In the genomic region with DNA sequence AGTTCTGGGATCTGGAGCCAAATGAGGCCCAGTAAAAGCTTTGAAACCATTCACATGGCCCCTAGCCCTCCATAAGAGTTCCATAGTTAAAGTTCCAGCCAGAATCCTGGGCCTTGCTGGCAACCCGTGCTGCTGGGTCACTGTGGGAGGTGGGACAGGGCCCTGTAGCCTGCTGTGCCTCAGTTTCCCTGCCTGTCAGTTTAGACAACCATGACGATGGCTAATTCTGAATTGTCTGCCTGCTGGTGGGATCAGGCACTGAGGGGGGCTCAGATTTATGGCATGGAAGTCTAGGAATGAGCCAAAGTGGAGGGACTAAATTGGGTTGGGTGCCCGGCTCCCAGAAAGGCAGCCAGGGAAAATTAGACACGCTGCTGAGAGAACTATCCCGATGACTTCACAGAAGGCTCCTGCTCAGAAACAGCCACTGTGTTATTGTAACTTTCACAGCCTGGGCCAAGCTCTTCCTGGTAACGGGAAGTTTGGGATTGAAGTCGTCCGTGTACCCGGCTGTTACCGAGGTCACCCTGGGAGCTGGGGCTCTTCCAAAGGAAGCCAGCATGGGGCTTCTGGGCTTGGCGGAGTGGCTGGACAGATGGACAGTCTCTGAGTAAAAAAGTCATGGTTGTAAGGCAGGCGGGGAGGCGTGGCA, we compare ENCODE assay signal across 9 mouse cellular contexts.
DNase-seq lines count a peak whose midpoint lies in the region; ATAC-seq and TF ChIP-seq lines count a peak whose summit lies in the region.
"Had no signal": no experiment of that assay in that cellular context is flagged by ENCODE, and none has a peak within 500 bp of the region (broad histone marks: within the 10 kb centered on the region; RNA-seq: fewer than 3 reads in every experiment).

No protein-coding gene starts in this region.

- no peak for ATAC-seq in kidney, embryonic 16.5 days (ENCODE audit: low FRiP score, low TSS enrichment)
- peak; percentile 73 for ATAC-seq in midbrain, embryonic 16.5 days

- H3K36me3 ChIP-seq in kidney, embryonic 16.5 days (ENCODE audit: insufficient read depth, low read length) = no peaks in the 10 kb centered on the region
- no peaks in the 10 kb centered on the region for H3K36me3 ChIP-seq in midbrain, embryonic 16.5 days (ENCODE audit: control insufficient read depth, insufficient read depth, low read length)

- H3K9ac ChIP-seq in kidney, embryonic 16.5 days (replicated peaks; ENCODE audit: low read length) = no peak overlapping the region
- H3K9ac ChIP-seq in midbrain, embryonic 16.5 days (ENCODE audit: low read depth, low read length) = no peak overlapping the region

- 61% methylated on average over 13 of the region's 13 CpGs for WGBS in kidney, embryonic 16.5 days
- 12% methylated on average over 13 of the region's 13 CpGs for WGBS in cerebellum, adult 2 months
- 56% methylated on average over 13 of the region's 13 CpGs for WGBS in midbrain, embryonic 16.5 days

- H3K9me3 ChIP-seq in kidney, embryonic 16.5 days (ENCODE audit: low read length) = no peaks in the 10 kb centered on the region
- no peaks in the 10 kb centered on the region for H3K9me3 ChIP-seq in midbrain, embryonic 16.5 days (replicated peaks; ENCODE audit: control insufficient read depth, low read length, poor library complexity, severe bottlenecking)

- DNase-seq in kidney, adult 18-20 months = no peak
- peak; percentile 40 to 60 for DNase-seq in cerebellum, adult 2 months
- no peak for DNase-seq in layer of hippocampus, postnatal 14 days (ENCODE audit: low spot score in 2 of 2)
- no peak for DNase-seq in thymus, postnatal 25 days
- DNase-seq: retina, postnatal 1 day; thymus, adult 2 months had no signal

- no peak for TF ChIP-seq POLR2A in cerebellum, adult 2 months (IDR thresholded peaks at IDR 0.05; ENCODE audit: borderline replicate concordance, insufficient read depth, low read length)
- TF ChIP-seq POLR2A in cortical plate, adult 2 months (IDR thresholded peaks at IDR 0.05; ENCODE audit: extremely low read depth, insufficient read depth, low read length) = no peak

- H3K4me2 ChIP-seq in kidney, embryonic 16.5 days (replicated peaks; ENCODE audit: low read depth, low read length) = no peak overlapping the region
- H3K4me2 ChIP-seq in midbrain, embryonic 16.5 days (ENCODE audit: low read length) = no peak overlapping the region

- H3K27ac ChIP-seq in kidney, embryonic 16.5 days (ENCODE audit: low read length) = peak overlapping the region; percentile 86
- H3K27ac ChIP-seq in cerebellum, adult 2 months (ENCODE audit: insufficient read depth, low read length) = no peak overlapping the region
- H3K27ac ChIP-seq in cortical plate, adult 2 months (ENCODE audit: insufficient read depth, low read length) = peak overlapping the region; percentile 21; the same call in 1 of the 2 replicates
- H3K27ac ChIP-seq in midbrain, embryonic 16.5 days (ENCODE audit: low read length) = no peak overlapping the region

- no peaks in the 10 kb centered on the region for H3K27me3 ChIP-seq in kidney, embryonic 16.5 days (ENCODE audit: insufficient read depth, low read length)
- no peaks in the 10 kb centered on the region for H3K27me3 ChIP-seq in cerebellum, adult 2 months (ENCODE audit: control insufficient read depth, insufficient read depth, low read length)
- H3K27me3 ChIP-seq in midbrain, embryonic 16.5 days (ENCODE audit: control insufficient read depth, insufficient read depth, low read depth, low read length) = no peaks in the 10 kb centered on the region

- H3K4me3 ChIP-seq in kidney, embryonic 16.5 days (ENCODE audit: low read length) = no peak overlapping the region
- no peak overlapping the region for H3K4me3 ChIP-seq in cerebellum, adult 2 months (replicated peaks; ENCODE audit: insufficient read depth, low read depth, low read length)
- no peak overlapping the region for H3K4me3 ChIP-seq in cortical plate, adult 2 months (ENCODE audit: insufficient read depth, low read length)
- no peak overlapping the region for H3K4me3 ChIP-seq in midbrain, embryonic 16.5 days (ENCODE audit: low read depth, low read length)

- peaks cover 26% of the 10 kb centered on the region for H3K4me1 ChIP-seq in kidney, embryonic 16.5 days (ENCODE audit: insufficient read depth, low read length)
- peaks cover 13% of the 10 kb centered on the region for H3K4me1 ChIP-seq in cerebellum, adult 2 months (ENCODE audit: control insufficient read depth, insufficient read depth, low read length)
- H3K4me1 ChIP-seq in cortical plate, adult 2 months (ENCODE audit: control insufficient read depth, insufficient read depth, low read length) = no peaks in the 10 kb centered on the region
- no peaks in the 10 kb centered on the region for H3K4me1 ChIP-seq in midbrain, embryonic 16.5 days (ENCODE audit: control insufficient read depth, insufficient read depth, low read length)

- TF ChIP-seq CTCF in cerebellum, adult 2 months (IDR thresholded peaks at IDR 0.05; ENCODE audit: borderline replicate concordance, insufficient read depth, low read depth, low read length) = no peak
- TF ChIP-seq CTCF in cortical plate, adult 2 months (IDR thresholded peaks at IDR 0.05; ENCODE audit: extremely low read depth, insufficient read depth, low read length) = no peak

Comparison
In these comparisons a context has a peak if more than half of its experiments do, and no peak if none do; other contexts are left out.
1. H3K27ac ChIP-seq: peak in kidney, embryonic 16.5 days (single experiment) and cortical plate, adult 2 months (single experiment); none in cerebellum, adult 2 months (single experiment) and midbrain, embryonic 16.5 days (single experiment).
2. DNase-seq: peak in cerebellum, adult 2 months (2 of 2); none in kidney, adult 18-20 months (single experiment), layer of hippocampus, postnatal 14 days (0 of 2) and thymus, postnatal 25 days (single experiment).